Mouse (Mus musculus) heart, embryonic 13.5 days (tissue): Measurements from ENCODE around the gene Srsf7. TPM values are rescaled to one million over a fixed set of nuclear protein-coding genes. Genes with fewer than 3 reads are reported as not detected.

Experiments used
- ATAC-seq: fragments of 200-750 bp; cut with Nextera tagmentation; 2 replicates; pipeline ENCODE4 v1.8.0; 2017; ENCODE audit warnings: moderate TSS enrichment; ENCODE audit not compliant: insufficient number of reproducible peaks, low FRiP score, low TSS enrichment; ENCODE audit errors: extremely low read depth
- H3K27ac ChIP-seq: fragments of 300-500 bp; sonication (generic); replicated peaks from 2 replicates; pipeline ENCODE4 v1.5.1; 2015; ENCODE audit warnings: moderate library complexity, mild to moderate bottlenecking, inconsistent platforms
- H3K27me3 ChIP-seq: fragments of 300-500 bp; sonication (generic); replicated peaks from 2 replicates; pipeline ENCODE4 v1.6.1; 2015; ENCODE audit warnings: mild to moderate bottlenecking, inconsistent platforms
- H3K36me3 ChIP-seq: fragments of 300-500 bp; sonication (generic); 2 replicates; pipeline ENCODE4 v1.6.1; 2015; ENCODE audit warnings: mild to moderate bottlenecking, inconsistent platforms
- H3K4me1 ChIP-seq: fragments of 300-500 bp; sonication (generic); 2 replicates; pipeline ENCODE4 v1.6.1; 2015; ENCODE audit warnings: inconsistent platforms
- H3K4me2 ChIP-seq: fragments of 300-500 bp; sonication (generic); 2 replicates; pipeline ENCODE4 v1.6.1; 2015; ENCODE audit warnings: inconsistent platforms, mild to moderate bottlenecking, moderate library complexity
- H3K4me3 ChIP-seq: fragments of 300-500 bp; sonication (generic); 2 replicates; pipeline ENCODE4 v1.5.1; 2015; ENCODE audit warnings: moderate library complexity, mild to moderate bottlenecking, inconsistent platforms
- H3K9ac ChIP-seq: fragments of 300-500 bp; sonication (generic); 2 replicates; pipeline ENCODE4 v1.6.1; 2015; ENCODE audit warnings: inconsistent platforms, mild to moderate bottlenecking, moderate library complexity
- H3K9me3 ChIP-seq: fragments of 300-500 bp; sonication (generic); 2 replicates; pipeline ENCODE4 v1.6.1; 2016; ENCODE audit warnings: inconsistent platforms
- WGBS: fragments of 180-500 bp; shearing (Covaris S2); methylation state at CpG from one replicate; pipeline ENCODE4 v1.1.7; 2015; ENCODE audit warnings: mixed read lengths; 5-methylcytosine and 5-hydroxymethylcytosine counted together
- polyA plus RNA-seq: library from polyadenylated mRNA; unstranded; fragments of >200 nt; fragmentation: Nextera tagmentation; extraction: Ambion mirVana; gene quantifications from 2 replicates; pipeline ENCODE4 v1.2.1, GENCODE M21; 2015

The Srsf7 gene
- polyA plus RNA-seq, result 297 and 314 TPM in 2 replicates

DNA sequence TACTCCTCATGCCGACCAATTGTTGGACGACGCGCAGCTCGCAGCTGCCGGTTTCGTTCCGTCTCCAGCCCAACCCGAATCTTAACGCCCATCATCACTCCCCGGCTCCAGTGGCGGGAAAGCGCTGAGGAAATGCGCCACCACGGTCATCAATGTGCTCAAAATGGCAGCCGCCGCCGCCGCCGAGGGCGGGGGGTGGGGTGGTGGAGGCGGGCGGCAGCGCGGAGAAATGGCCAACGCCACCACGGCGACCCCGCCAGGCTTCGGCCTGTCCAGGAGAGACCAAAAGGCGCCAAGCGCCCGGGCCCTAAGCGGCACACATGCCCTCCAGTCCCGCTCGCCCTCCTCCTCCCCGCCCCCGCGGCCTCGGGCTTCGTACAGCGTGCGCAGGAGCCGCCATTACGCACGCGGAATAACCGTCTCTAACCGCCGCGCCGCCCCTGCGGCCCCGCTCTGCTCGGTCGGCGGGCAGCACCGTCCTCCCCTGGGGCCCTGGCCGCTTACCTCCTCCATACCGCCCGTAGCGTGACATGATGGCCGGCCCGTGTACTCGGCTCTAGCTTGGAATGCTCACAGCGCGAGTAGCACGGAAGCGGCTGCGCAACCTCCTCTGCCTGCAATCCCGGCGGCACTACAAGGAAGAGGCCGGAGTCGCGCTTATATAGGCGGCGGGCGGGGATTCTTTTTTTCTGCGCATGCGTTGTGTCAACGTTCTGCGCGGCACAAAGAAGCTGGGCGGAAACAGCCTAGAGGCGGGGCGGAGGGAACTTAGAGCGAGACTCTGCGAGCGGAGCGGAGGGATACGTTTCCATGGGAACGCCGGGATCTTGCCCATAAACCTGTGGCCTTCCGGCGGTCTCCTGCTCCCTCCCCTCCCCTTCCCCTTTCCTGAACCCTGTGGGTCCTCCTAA is at the start of gene Srsf7, which contains the start of gene Ttc39d:
Gene Srsf7, minus strand, starts transcription at position 637 of the 911 bp plus-strand sequence.
Gene Ttc39d, plus strand, starts transcription at position 790 of the 911 bp plus-strand sequence.
- H3K4me1 ChIP-seq, result peaks cover 22% of the 10 kb centered on the region
- peaks cover 37% of the 10 kb centered on the region for H3K36me3 ChIP-seq
- no peaks in the 10 kb centered on the region for H3K27me3 ChIP-seq
- under 1% methylated on average over 88 of the region's 95 CpGs for WGBS
- H3K9ac ChIP-seq, result peak within 1 kb of the TSS; percentile 99
- peak; percentile 82 for ATAC-seq
- H3K4me3 ChIP-seq, result peak within 1 kb of the TSS; percentile 89
- H3K9me3 ChIP-seq, result no peaks in the 10 kb centered on the region
- peak within 1 kb of the TSS; percentile 99 for H3K27ac ChIP-seq
- H3K4me2 ChIP-seq, result peak within 1 kb of the TSS; percentile 95

DNA sequence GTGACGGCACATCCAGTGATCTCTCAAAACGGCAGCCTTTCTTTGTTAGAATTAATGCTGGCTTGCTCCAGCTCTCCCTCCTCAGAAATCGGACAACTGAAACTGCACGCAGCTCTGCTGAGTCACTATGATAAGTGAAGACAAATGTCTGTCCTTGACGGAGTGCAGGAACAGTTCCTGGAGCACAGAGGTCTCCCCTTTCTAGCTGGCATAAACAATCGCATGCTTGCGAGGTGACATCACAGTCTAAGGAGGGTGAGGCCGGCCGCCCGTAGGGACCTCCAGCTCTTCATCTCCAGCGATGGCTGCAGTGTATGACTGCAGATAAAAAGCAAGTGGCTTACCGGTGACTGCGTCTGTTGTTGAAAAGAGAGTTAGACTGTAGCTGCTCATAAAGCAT is 48.1 kb upstream of the Srsf7 start:
- 8% methylated on average over 13 of the region's 13 CpGs for WGBS
- peak overlapping the region; percentile 82 for H3K27ac ChIP-seq
- ATAC-seq, result peak; percentile 61; the same call in 1 of the 2 replicates
- H3K9ac ChIP-seq, result peak overlapping the region; percentile 48
- H3K9me3 ChIP-seq, result no peaks in the 10 kb centered on the region
- H3K36me3 ChIP-seq, result peaks cover 88% of the 10 kb centered on the region
- no peaks in the 10 kb centered on the region for H3K27me3 ChIP-seq
- peak overlapping the region; percentile 57 for H3K4me2 ChIP-seq
- H3K4me1 ChIP-seq, result peaks cover 36% of the 10 kb centered on the region
- H3K4me3 ChIP-seq, result peak overlapping the region; percentile 21

GRCm38 (mm10) chr17:80254421-80254820 is 47.3 kb upstream of the Srsf7 start:
- H3K27ac ChIP-seq, result peak overlapping the region; percentile 82
- H3K27me3 ChIP-seq, result no peaks in the 10 kb centered on the region
- H3K9me3 ChIP-seq, result no peaks in the 10 kb centered on the region
- peaks cover 88% of the 10 kb centered on the region for H3K36me3 ChIP-seq
- H3K4me2 ChIP-seq, result peak overlapping the region; percentile 57; the same call in 1 of the 2 replicates
- ATAC-seq, result no peak
- H3K4me1 ChIP-seq, result peaks cover 36% of the 10 kb centered on the region
- WGBS, result 91% methylated on average over 5 of the region's 5 CpGs
- no peak overlapping the region for H3K4me3 ChIP-seq
- H3K9ac ChIP-seq, result no peak overlapping the region

GRCm38 (mm10) chr17:80252757-80253525 is 45.8 kb upstream of the Srsf7 start:
- WGBS, result 64% methylated on average over 13 of the region's 13 CpGs
- ATAC-seq, result no peak
- Histone ChIP-seq H3K36me3 (peaks cover 88% of the 10 kb centered on the region), H3K9ac (peak overlapping the region; percentile 51), H3K9me3 (no peaks in the 10 kb centered on the region), H3K4me3 (no peak overlapping the region), H3K27me3 (no peaks in the 10 kb centered on the region), H3K4me1 (peaks cover 36% of the 10 kb centered on the region), H3K27ac (peak overlapping the region; percentile 82), H3K4me2 (peak overlapping the region; percentile 0; the same call in 1 of the 2 replicates)

DNA sequence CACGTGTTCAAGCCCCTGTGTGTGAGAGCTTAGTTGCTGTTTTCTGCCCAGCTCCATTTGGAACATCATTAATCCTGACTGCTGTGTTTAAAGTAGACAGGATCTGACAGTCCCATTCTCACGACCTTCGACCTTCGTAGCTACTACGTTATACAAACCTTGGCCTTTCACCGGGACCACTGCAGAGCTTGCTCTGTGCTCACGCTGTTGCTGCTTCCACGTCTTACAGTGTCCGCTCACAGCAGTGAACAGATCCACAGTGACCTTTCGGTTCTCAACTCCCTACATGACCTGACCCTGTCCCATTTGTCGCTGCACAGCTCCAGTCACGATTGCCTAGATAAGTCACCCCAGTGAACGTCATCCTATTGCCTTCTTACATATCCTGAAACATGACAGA is 36.0 kb upstream of the Srsf7 start:
- WGBS, result 68% methylated on average over 13 of the region's 13 CpGs
- ATAC-seq, result no peak

DNA sequence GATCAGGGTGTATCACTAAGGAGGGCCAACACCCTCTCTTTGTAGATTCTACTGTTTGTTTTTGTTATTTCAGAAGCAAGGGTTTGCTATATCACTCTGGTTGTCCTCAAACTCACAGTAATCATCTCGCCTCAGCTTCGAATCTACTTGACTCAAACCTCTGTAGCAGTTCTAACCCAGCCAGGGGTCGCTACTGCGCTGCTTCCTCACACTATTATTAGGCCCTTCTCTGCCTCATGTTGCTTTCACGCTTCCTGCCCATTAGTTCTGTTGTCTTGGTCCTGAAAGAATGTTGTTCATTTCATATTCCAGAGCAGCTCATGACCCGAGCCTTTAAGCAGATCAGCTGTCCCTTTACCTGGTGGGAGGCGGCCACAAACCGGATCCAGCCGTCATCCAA is 34.5 kb upstream of the Srsf7 start:
- no peak for ATAC-seq
- peaks cover 95% of the 10 kb centered on the region for H3K36me3 ChIP-seq
- no peak overlapping the region for H3K4me3 ChIP-seq
- no peak overlapping the region for H3K4me2 ChIP-seq
- no peak overlapping the region for H3K9ac ChIP-seq
- no peaks in the 10 kb centered on the region for H3K9me3 ChIP-seq
- no peak overlapping the region for H3K27ac ChIP-seq
- H3K4me1 ChIP-seq, result no peaks in the 10 kb centered on the region
- WGBS, result 86% methylated on average over 9 of the region's 9 CpGs
- no peaks in the 10 kb centered on the region for H3K27me3 ChIP-seq

More for the DNA sequence above, 36.0 kb upstream of the Srsf7 start:
- Histone ChIP-seq H3K36me3 (peaks cover 96% of the 10 kb centered on the region), H3K4me1 (no peaks in the 10 kb centered on the region), H3K9me3 (no peaks in the 10 kb centered on the region), H3K9ac (no peak overlapping the region), H3K27ac (no peak overlapping the region), H3K4me2 (no peak overlapping the region), H3K27me3 (no peaks in the 10 kb centered on the region), H3K4me3 (no peak overlapping the region)

- H3K4me1 ChIP-seq, result no peaks in the 10 kb centered on the region
- H3K27ac ChIP-seq, result no peak overlapping the region
- no peak for ATAC-seq
- no peaks in the 10 kb centered on the region for H3K27me3 ChIP-seq
- no peak overlapping the region for H3K4me2 ChIP-seq
- H3K36me3 ChIP-seq, result peaks cover 58% of the 10 kb centered on the region
- 85% methylated on average over 5 of the region's 5 CpGs for WGBS
- no peaks in the 10 kb centered on the region for H3K9me3 ChIP-seq
- no peak overlapping the region for H3K4me3 ChIP-seq
- no peak overlapping the region for H3K9ac ChIP-seq
Observed at GRCm38 (mm10) chr17:80237475-80237874, 30.4 kb upstream of the Srsf7 start.

GRCm38 (mm10) chr17:80236805-80237204 is 29.7 kb upstream of the Srsf7 start:
- Histone ChIP-seq H3K4me1 (no peaks in the 10 kb centered on the region), H3K9me3 (no peaks in the 10 kb centered on the region), H3K36me3 (peaks cover 51% of the 10 kb centered on the region), H3K4me3 (no peak overlapping the region), H3K9ac (no peak overlapping the region), H3K27ac (no peak overlapping the region), H3K4me2 (no peak overlapping the region), H3K27me3 (no peaks in the 10 kb centered on the region)
- no peak for ATAC-seq
- WGBS, result 89% methylated on average over 3 of the region's 3 CpGs

DNA sequence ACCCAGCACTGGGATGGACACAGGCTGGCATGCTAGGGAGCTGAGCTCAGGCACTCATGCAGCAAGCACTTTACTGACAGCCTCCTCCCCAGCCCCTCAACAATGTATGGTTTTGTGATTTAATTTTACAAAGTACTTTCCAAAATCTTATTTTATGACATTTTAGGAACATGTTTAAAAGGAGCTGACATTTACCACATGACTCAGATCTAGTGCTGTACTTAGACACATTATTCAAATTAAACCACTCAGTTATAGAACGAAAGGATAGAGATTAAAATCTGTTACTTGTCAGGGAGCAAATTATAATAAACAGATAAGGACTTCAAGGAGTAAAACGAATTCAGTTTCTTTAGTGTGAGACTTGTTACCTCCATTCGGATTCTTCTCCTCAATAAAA is 28.4 kb upstream of the Srsf7 start:
- Histone ChIP-seq H3K4me2 (no peak overlapping the region), H3K27me3 (no peaks in the 10 kb centered on the region), H3K9ac (no peak overlapping the region), H3K4me1 (no peaks in the 10 kb centered on the region), H3K4me3 (no peak overlapping the region), H3K9me3 (no peaks in the 10 kb centered on the region), H3K36me3 (peaks cover 40% of the 10 kb centered on the region), H3K27ac (no peak overlapping the region)
- WGBS, result 78% methylated on average over 3 of the region's 3 CpGs
- no peak for ATAC-seq

GRCm38 (mm10) chr17:80234376-80234775 is 27.3 kb upstream of the Srsf7 start:
- Histone ChIP-seq H3K36me3 (peaks cover 30% of the 10 kb centered on the region), H3K27me3 (no peaks in the 10 kb centered on the region), H3K4me1 (no peaks in the 10 kb centered on the region), H3K9ac (no peak overlapping the region), H3K9me3 (no peaks in the 10 kb centered on the region), H3K4me2 (no peak overlapping the region), H3K4me3 (no peak overlapping the region), H3K27ac (no peak overlapping the region)
- ATAC-seq, result no peak
- 79% methylated on average over 7 of the region's 7 CpGs for WGBS

DNA sequence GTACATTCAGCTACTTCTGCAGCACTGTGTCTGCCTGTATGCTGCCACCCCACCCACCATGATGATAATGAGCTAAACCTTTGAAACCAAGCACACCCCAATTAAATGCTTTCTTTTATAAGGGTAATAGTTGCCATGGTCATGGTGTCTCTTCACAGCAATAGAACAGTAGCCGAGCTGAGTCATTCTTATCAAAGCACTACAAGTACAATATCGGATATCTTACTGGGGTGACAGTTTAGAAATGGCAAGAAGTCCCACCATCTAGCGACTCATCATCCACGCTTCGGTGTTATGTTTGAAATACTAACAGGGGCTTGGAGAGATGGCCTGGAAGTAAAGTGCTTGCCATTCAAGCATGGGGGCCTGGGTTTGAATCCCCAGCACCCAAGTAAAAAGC is 26.7 kb upstream of the Srsf7 start:
- Histone ChIP-seq H3K9me3 (no peaks in the 10 kb centered on the region), H3K4me2 (no peak overlapping the region), H3K4me1 (no peaks in the 10 kb centered on the region), H3K4me3 (no peak overlapping the region), H3K9ac (no peak overlapping the region), H3K27ac (no peak overlapping the region), H3K27me3 (no peaks in the 10 kb centered on the region), H3K36me3 (peaks cover 29% of the 10 kb centered on the region)
- WGBS, result 92% methylated on average over 5 of the region's 5 CpGs
- ATAC-seq, result no peak
